Mouse (Mus musculus) megakaryocyte, embryonic 14.5 days (primary cell): ENCODE measurements around the gene Hist1h4d.

Experiments
- FLI1 ChIP-seq: IDR thresholded peaks from 2 replicates; pipeline ENCODE4 v1.6.1; 2012; ENCODE audit warnings: low read length, inconsistent platforms, mixed read lengths
- GATA1 ChIP-seq: IDR thresholded peaks from 3 replicates; pipeline ENCODE4 v1.6.1; 2012; ENCODE audit warnings: mixed read lengths, low read length, inconsistent platforms, borderline replicate concordance

DNA sequence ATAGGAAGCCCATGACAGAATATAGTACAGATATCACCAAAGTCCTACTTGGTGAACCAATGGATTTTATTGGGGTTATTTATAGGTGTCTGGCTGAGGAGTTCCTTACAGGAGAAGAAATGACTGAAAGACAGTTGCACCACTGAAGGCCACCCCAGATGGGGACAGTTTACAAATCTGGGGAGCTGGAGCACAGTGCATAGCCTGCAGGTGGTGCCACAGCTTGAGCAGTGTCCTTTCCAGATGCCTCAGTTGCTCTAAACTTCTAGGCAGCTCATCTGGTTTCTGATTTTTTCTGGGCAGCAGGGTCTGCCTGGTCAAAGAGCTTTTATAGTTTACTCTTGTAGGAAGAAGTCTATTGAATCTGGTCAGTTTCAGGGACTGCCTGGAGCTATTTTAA, 28.4 kb downstream of the Hist1h4d start:
- TF ChIP-seq GATA1 = no peak
- TF ChIP-seq FLI1 = no peak
